Mouse (Mus musculus) embryonic facial prominence, embryonic 10.5 days (tissue): ENCODE measurements around the gene Acsm2. TPM values are rescaled to one million over a fixed set of nuclear protein-coding genes. Genes with fewer than 3 reads are reported as not detected.

Source experiments
- DNase-seq: peaks from one replicate; pipeline ENCODE4 v3.0.0-alpha.2; 2017; ENCODE audit warnings: low spot score
- H3K27ac ChIP-seq: fragments of 300-500 bp; sonication (generic); replicated peaks from 2 replicates; pipeline ENCODE4 v1.5.1; 2016; ENCODE audit warnings: mild to moderate bottlenecking
- H3K27me3 ChIP-seq: fragments of 300-500 bp; sonication (generic); replicated peaks from 2 replicates; pipeline ENCODE4 v1.6.1; 2016; ENCODE audit warnings: low read depth, mild to moderate bottlenecking; ENCODE audit not compliant: poor library complexity, severe bottlenecking
- H3K36me3 ChIP-seq: fragments of 300-500 bp; sonication (generic); replicated peaks from 2 replicates; pipeline ENCODE4 v1.6.1; 2016; ENCODE audit warnings: mild to moderate bottlenecking, moderate library complexity
- H3K4me1 ChIP-seq: fragments of 300-500 bp; sonication (generic); 2 replicates; pipeline ENCODE4 v1.6.1; 2016
- H3K4me3 ChIP-seq: fragments of 300-500 bp; sonication (generic); 2 replicates; pipeline ENCODE4 v1.5.1; 2016; ENCODE audit warnings: mild to moderate bottlenecking, moderate library complexity
- H3K9me3 ChIP-seq: fragments of 300-500 bp; sonication (generic); 2 replicates; pipeline ENCODE4 v1.6.1; 2016; ENCODE audit warnings: mild to moderate bottlenecking
- WGBS: fragments of 180-500 bp; shearing (Covaris S2); methylation state at CpG from one replicate; pipeline ENCODE4 v1.1.7; 2016; 5-methylcytosine and 5-hydroxymethylcytosine counted together
- polyA plus RNA-seq: library from polyadenylated mRNA; unstranded; fragments of >200 nt; fragmentation: Nextera tagmentation; extraction: Ambion mirVana; gene quantifications from 2 replicates; pipeline ENCODE4 v1.2.1, GENCODE M21; 2016

The Acsm2 gene
- polyA plus RNA-seq = not detected in 2 replicates

- 81% methylated on average over 1 of the region's 1 CpGs for WGBS
- Histone ChIP-seq H3K27me3 (no peaks in the 10 kb centered on the region), H3K9me3 (no peaks in the 10 kb centered on the region), H3K36me3 (no peaks in the 10 kb centered on the region), H3K4me3 (no peak within 1 kb of the TSS), H3K4me1 (no peaks in the 10 kb centered on the region), H3K27ac (no peak within 1 kb of the TSS)
- no peak for DNase-seq
These were observed at the start of gene Acsm2 for GRCm38 (mm10) chr7:119554040-119554439. Gene Acsm2, plus strand, starts transcription at chr7:119554340.

- Histone ChIP-seq H3K4me3 (no peak overlapping the region), H3K27ac (no peak overlapping the region), H3K9me3 (no peaks in the 10 kb centered on the region), H3K4me1 (no peaks in the 10 kb centered on the region), H3K36me3 (no peaks in the 10 kb centered on the region), H3K27me3 (no peaks in the 10 kb centered on the region)
- WGBS = 85% methylated on average over 4 of the region's 4 CpGs
- DNase-seq = no peak
These were observed 43.0 kb upstream of the Acsm2 start for GRCm38 (mm10) chr7:119511143-119511542.

- 35% methylated on average over 7 of the region's 7 CpGs for WGBS
- no peak overlapping the region for H3K4me3 ChIP-seq
- H3K27ac ChIP-seq = no peak overlapping the region
- peak; percentile 56 for DNase-seq
- H3K9me3 ChIP-seq = no peaks in the 10 kb centered on the region
- H3K36me3 ChIP-seq = no peaks in the 10 kb centered on the region
- H3K27me3 ChIP-seq = no peaks in the 10 kb centered on the region
- H3K4me1 ChIP-seq = no peaks in the 10 kb centered on the region
These were observed 41.1 kb upstream of the Acsm2 start for GRCm38 (mm10) chr7:119513056-119513455.

- 71% methylated on average over 10 of the region's 10 CpGs for WGBS
- Histone ChIP-seq H3K4me3 (no peak overlapping the region), H3K4me1 (no peaks in the 10 kb centered on the region), H3K27me3 (no peaks in the 10 kb centered on the region), H3K9me3 (no peaks in the 10 kb centered on the region), H3K36me3 (no peaks in the 10 kb centered on the region), H3K27ac (no peak overlapping the region)
- peak; percentile 32 for DNase-seq
These were observed 38.5 kb upstream of the Acsm2 start for GRCm38 (mm10) chr7:119515492-119516271.

- Histone ChIP-seq H3K4me3 (no peak overlapping the region), H3K9me3 (no peaks in the 10 kb centered on the region), H3K27me3 (no peaks in the 10 kb centered on the region), H3K36me3 (no peaks in the 10 kb centered on the region), H3K27ac (no peak overlapping the region), H3K4me1 (no peaks in the 10 kb centered on the region)
- WGBS = 85% methylated on average over 7 of the region's 7 CpGs
- no peak for DNase-seq
These were observed 37.9 kb upstream of the Acsm2 start for GRCm38 (mm10) chr7:119516272-119516558.

- no peaks in the 10 kb centered on the region for H3K36me3 ChIP-seq
- H3K27ac ChIP-seq = no peak within 1 kb of the TSS
- no peak within 1 kb of the TSS for H3K4me3 ChIP-seq
- H3K4me1 ChIP-seq = no peaks in the 10 kb centered on the region
- no peaks in the 10 kb centered on the region for H3K27me3 ChIP-seq
- WGBS = 74% methylated on average over 5 of the region's 5 CpGs
- no peaks in the 10 kb centered on the region for H3K9me3 ChIP-seq
- no peak for DNase-seq
These were observed 35.0 kb upstream of the Acsm2 start, which contains the start of gene Acsm5 for GRCm38 (mm10) chr7:119519163-119519562. Gene Acsm5, plus strand, starts transcription at chr7:119519463.

- DNase-seq = peak; percentile 75
- no peaks in the 10 kb centered on the region for H3K9me3 ChIP-seq
- no peaks in the 10 kb centered on the region for H3K4me1 ChIP-seq
- no peaks in the 10 kb centered on the region for H3K36me3 ChIP-seq
- 50% methylated on average over 5 of the region's 5 CpGs for WGBS
- no peak overlapping the region for H3K4me3 ChIP-seq
- H3K27me3 ChIP-seq = no peaks in the 10 kb centered on the region
- H3K27ac ChIP-seq = no peak overlapping the region
These were observed 34.5 kb upstream of the Acsm2 start for GRCm38 (mm10) chr7:119519654-119520053.

- DNase-seq = no peak
These were observed 32.3 kb upstream of the Acsm2 start for GRCm38 (mm10) chr7:119521816-119522215.

GRCm38 (mm10) chr7:119522385-119522784 lies 31.8 kb upstream of the Acsm2 start:
- Histone ChIP-seq H3K9me3 (no peaks in the 10 kb centered on the region), H3K27me3 (no peaks in the 10 kb centered on the region), H3K27ac (no peak overlapping the region), H3K36me3 (no peaks in the 10 kb centered on the region), H3K4me3 (no peak overlapping the region), H3K4me1 (peaks cover 6% of the 10 kb centered on the region; the same call in 1 of the 2 replicates)
- WGBS = 83% methylated on average over 1 of the region's 1 CpGs
- no peak for DNase-seq

More at GRCm38 (mm10) chr7:119521816-119522215, 32.3 kb upstream of the Acsm2 start:
- Histone ChIP-seq H3K27me3 (no peaks in the 10 kb centered on the region), H3K36me3 (no peaks in the 10 kb centered on the region), H3K4me1 (peaks cover 6% of the 10 kb centered on the region; the same call in 1 of the 2 replicates), H3K4me3 (no peak overlapping the region), H3K27ac (no peak overlapping the region), H3K9me3 (no peaks in the 10 kb centered on the region)
- WGBS = 86% methylated on average over 3 of the region's 3 CpGs

GRCm38 (mm10) chr7:119523389-119523788 lies 30.8 kb upstream of the Acsm2 start, which contains the start of gene Pdilt:
Gene Pdilt, minus strand, starts transcription at chr7:119523489.
- Histone ChIP-seq H3K27ac (no peak within 1 kb of the TSS), H3K4me1 (peaks cover 6% of the 10 kb centered on the region; the same call in 1 of the 2 replicates), H3K9me3 (no peaks in the 10 kb centered on the region), H3K27me3 (no peaks in the 10 kb centered on the region), H3K4me3 (no peak within 1 kb of the TSS), H3K36me3 (no peaks in the 10 kb centered on the region)
- WGBS = 76% methylated on average over 4 of the region's 4 CpGs
- no peak for DNase-seq

- no peak overlapping the region for H3K27ac ChIP-seq
- H3K36me3 ChIP-seq = no peaks in the 10 kb centered on the region
- no peak for DNase-seq
- H3K4me1 ChIP-seq = peaks cover 6% of the 10 kb centered on the region; the same call in 1 of the 2 replicates
- no peaks in the 10 kb centered on the region for H3K27me3 ChIP-seq
- no peak overlapping the region for H3K4me3 ChIP-seq
- H3K9me3 ChIP-seq = no peaks in the 10 kb centered on the region
- WGBS = 61% methylated on average over 2 of the region's 2 CpGs
These were observed 28.3 kb upstream of the Acsm2 start for GRCm38 (mm10) chr7:119525881-119526281.

GRCm38 (mm10) chr7:119526486-119526885 lies 27.7 kb upstream of the Acsm2 start:
- H3K27ac ChIP-seq = no peak overlapping the region
- H3K4me3 ChIP-seq = no peak overlapping the region
- no peaks in the 10 kb centered on the region for H3K9me3 ChIP-seq
- no peaks in the 10 kb centered on the region for H3K27me3 ChIP-seq
- peaks cover 6% of the 10 kb centered on the region; the same call in 1 of the 2 replicates for H3K4me1 ChIP-seq
- WGBS = 75% methylated on average over 13 of the region's 13 CpGs
- DNase-seq = no peak
- no peaks in the 10 kb centered on the region for H3K36me3 ChIP-seq

- H3K27me3 ChIP-seq = no peaks in the 10 kb centered on the region
- WGBS = 95% methylated on average over 1 of the region's 1 CpGs
- H3K4me1 ChIP-seq = peaks cover 6% of the 10 kb centered on the region; the same call in 1 of the 2 replicates
- no peak overlapping the region for H3K27ac ChIP-seq
- DNase-seq = no peak
- H3K36me3 ChIP-seq = no peaks in the 10 kb centered on the region
- H3K9me3 ChIP-seq = no peaks in the 10 kb centered on the region
- H3K4me3 ChIP-seq = no peak overlapping the region
These were observed 27.0 kb upstream of the Acsm2 start for GRCm38 (mm10) chr7:119527135-119527534.
